Mouse (Mus musculus) G1E (cell line): ENCODE measurements around the gene Bend7. TPM values are rescaled to one million over a fixed set of nuclear protein-coding genes. Genes with fewer than 3 reads are reported as not detected.
A peak's percentile ranks its signal among the peaks of the same experiment; 100 is the strongest.

Experiments
- ATAC-seq: 2 replicates; pipeline ENCODE4 v1.8.0; 2016; ENCODE audit warnings: mild to moderate bottlenecking; ENCODE audit not compliant: insufficient number of reproducible peaks, poor library complexity, low FRiP score, severe bottlenecking; ENCODE audit errors: extremely low read depth
- DNase-seq: peaks from one replicate; pipeline ENCODE4 v3.0.0; 2012; ENCODE audit warnings: low spot score
- H3K27me3 ChIP-seq: 2 replicates; pipeline ENCODE4 v1.6.1; 2012; ENCODE audit warnings: mild to moderate bottlenecking, low read length, inconsistent platforms; ENCODE audit not compliant: insufficient read depth
- H3K36me3 ChIP-seq: replicated peaks from 2 replicates; pipeline ENCODE3; 2012; ENCODE audit warnings: mild to moderate bottlenecking, inconsistent platforms
- H3K4me1 ChIP-seq: 2 replicates; pipeline ENCODE4 v1.6.1; 2012; ENCODE audit warnings: low read depth, low read length, inconsistent platforms, mixed read lengths; ENCODE audit not compliant: insufficient read depth
- H3K4me3 ChIP-seq: 2 replicates; pipeline ENCODE4 v1.5.1; 2012; ENCODE audit warnings: low read depth, mild to moderate bottlenecking, inconsistent platforms, low read length, moderate library complexity, mixed read lengths
- H3K9me3 ChIP-seq: replicated peaks from 2 replicates; pipeline ENCODE4 v1.6.1; 2012; ENCODE audit warnings: inconsistent platforms
- CTCF ChIP-seq: IDR thresholded peaks from 2 replicates; pipeline ENCODE4 v1.5.1; 2012; ENCODE audit warnings: low read depth, low read length, inconsistent platforms, mixed read lengths
- GATA1 ChIP-seq: IDR thresholded peaks from 2 replicates; pipeline ENCODE4 v1.6.1; 2012; ENCODE audit warnings: borderline replicate concordance, low read length, inconsistent platforms, mixed read lengths
- GATA2 ChIP-seq: IDR thresholded peaks from 2 replicates; pipeline ENCODE4 v1.6.1; 2012; ENCODE audit warnings: low read depth, low read length, inconsistent platforms, borderline replicate concordance
- POLR2AphosphoS5 ChIP-seq: IDR thresholded peaks from 2 replicates; pipeline ENCODE4 v1.6.1; 2012; ENCODE audit warnings: low read depth, low read length, inconsistent platforms; ENCODE audit not compliant: insufficient replicate concordance
- TAL1 ChIP-seq: conservative IDR thresholded peaks from 2 replicates; pipeline ENCODE4 v1.6.1; 2012; ENCODE audit warnings: low read depth, low read length, inconsistent platforms, mixed read lengths
- polyA plus RNA-seq: library from polyadenylated mRNA; stranded (reverse); fragments of >175 nt; gene quantifications from 2 replicates; pipeline ENCODE4 v1.2.3, GENCODE M21; 2012
- total RNA-seq, 2 experiments: library from RNA; stranded (forward) in 1 of 2; stranded (reverse) in 1 of 2; fragments of 200-1000 nt in 1 of 2; fragments of >200 nt in 1 of 2; fragmentation: Nextera tagmentation in 1 of 2; gene quantifications; 2 replicates each; pipeline ENCODE4 v1.2.3; 2014 to 2017

The Bend7 gene
- total and polyA plus RNA-seq, 3 experiments, result 0.05 to 3.6 TPM; not detected in 1

GRCm38 (mm10) chr2:4829489-4830065 lies 111.9 kb downstream of the Bend7 start:
- no peak overlapping the region for H3K4me3 ChIP-seq
- ATAC-seq, result no peak
- H3K36me3 ChIP-seq, result no peaks in the 10 kb centered on the region
- peaks cover 16% of the 10 kb centered on the region; the same call in 1 of the 2 replicates for H3K4me1 ChIP-seq
- peaks cover 3% of the 10 kb centered on the region; the same call in 1 of the 2 replicates for H3K27me3 ChIP-seq
- DNase-seq, result no peak
- TF ChIP-seq CTCF, result no peak
- TF ChIP-seq POLR2AphosphoS5, result no peak
- TF ChIP-seq GATA2, result no peak
- H3K9me3 ChIP-seq, result no peaks in the 10 kb centered on the region

GRCm38 (mm10) chr2:4831493-4831892 lies 113.9 kb downstream of the Bend7 start:
- Histone ChIP-seq H3K4me1 (peaks cover 16% of the 10 kb centered on the region; the same call in 1 of the 2 replicates), H3K4me3 (no peak overlapping the region), H3K9me3 (no peaks in the 10 kb centered on the region), H3K36me3 (no peaks in the 10 kb centered on the region), H3K27me3 (peaks cover 3% of the 10 kb centered on the region; the same call in 1 of the 2 replicates)
- no peak for TF ChIP-seq CTCF
- TF ChIP-seq GATA1, result no peak
- TF ChIP-seq POLR2AphosphoS5, result no peak
- TF ChIP-seq TAL1, result no peak
- TF ChIP-seq GATA2, result no peak
- DNase-seq (no peak), ATAC-seq (peak; percentile 63)

- H3K4me1 ChIP-seq, result peaks cover 16% of the 10 kb centered on the region; the same call in 1 of the 2 replicates
- peaks cover 3% of the 10 kb centered on the region; the same call in 1 of the 2 replicates for H3K27me3 ChIP-seq
- ATAC-seq (no peak), DNase-seq (no peak)
- H3K9me3 ChIP-seq, result no peaks in the 10 kb centered on the region
- no peak for TF ChIP-seq TAL1
- no peak for TF ChIP-seq GATA1
- no peak for TF ChIP-seq GATA2
- no peak for TF ChIP-seq CTCF
- no peak for TF ChIP-seq POLR2AphosphoS5
- no peak overlapping the region for H3K4me3 ChIP-seq
- H3K36me3 ChIP-seq, result no peaks in the 10 kb centered on the region
Observed at GRCm38 (mm10) chr2:4832166-4832565, 114.5 kb downstream of the Bend7 start.

GRCm38 (mm10) chr2:4849449-4849848 lies 131.8 kb downstream of the Bend7 start:
- Histone ChIP-seq H3K9me3 (no peaks in the 10 kb centered on the region), H3K4me3 (no peak overlapping the region), H3K4me1 (no peaks in the 10 kb centered on the region), H3K27me3 (peaks cover 17% of the 10 kb centered on the region), H3K36me3 (no peaks in the 10 kb centered on the region)
- ATAC-seq (no peak), DNase-seq (no peak)
- no peak for TF ChIP-seq GATA1
- TF ChIP-seq GATA2, result no peak
- TF ChIP-seq TAL1, result no peak
- TF ChIP-seq POLR2AphosphoS5, result no peak
- no peak for TF ChIP-seq CTCF

Other genes with a start within 250 kb of the Bend7 start
- gene Prpf18, start 65.7 kb upstream of the Bend7 start, total RNA-seq (2014; fragmentation: Nextera tagmentation), result 38.5 and 44.1 TPM in 2 replicates
- 49.0 and 60.5 TPM in 2 replicates for gene Prpf18, start 65.7 kb upstream of the Bend7 start, total RNA-seq (2017)
- 23.8 and 41.5 TPM in 2 replicates for gene Prpf18, start 65.7 kb upstream of the Bend7 start, polyA plus RNA-seq
- 38.8 and 42.6 TPM in 2 replicates for gene Sephs1, start 163.7 kb downstream of the Bend7 start, total RNA-seq (2014; fragmentation: Nextera tagmentation)
- gene Sephs1, start 163.7 kb downstream of the Bend7 start, total RNA-seq (2017), result 52.2 and 55.8 TPM in 2 replicates
- gene Sephs1, start 163.7 kb downstream of the Bend7 start, polyA plus RNA-seq, result 8.4 and 9.0 TPM in 2 replicates
- gene Phyh, start 201.2 kb downstream of the Bend7 start, total RNA-seq (2014; fragmentation: Nextera tagmentation), result 22.6 and 32.8 TPM in 2 replicates
- gene Phyh, start 201.2 kb downstream of the Bend7 start, total RNA-seq (2017), result 14.5 and 20.2 TPM in 2 replicates
- gene Phyh, start 201.2 kb downstream of the Bend7 start, polyA plus RNA-seq, result 3.8 and 4.3 TPM in 2 replicates